Mouse (Mus musculus) lung, adult 2 months (tissue): ENCODE measurements around the gene Cit.

Experiments used
- CTCF ChIP-seq: fragments of 200-500 bp; IDR thresholded peaks from 2 replicates; pipeline ENCODE4 v1.5.1; 2011; ENCODE audit warnings: mild to moderate bottlenecking, low read length, control low read depth; ENCODE audit not compliant: insufficient read depth
- POLR2A ChIP-seq: fragments of 200-500 bp; IDR thresholded peaks from 2 replicates; pipeline ENCODE4 v1.6.1; 2011; ENCODE audit warnings: low read depth, mild to moderate bottlenecking, control low read depth, low read length, borderline replicate concordance; ENCODE audit errors: extremely low read depth

DNA sequence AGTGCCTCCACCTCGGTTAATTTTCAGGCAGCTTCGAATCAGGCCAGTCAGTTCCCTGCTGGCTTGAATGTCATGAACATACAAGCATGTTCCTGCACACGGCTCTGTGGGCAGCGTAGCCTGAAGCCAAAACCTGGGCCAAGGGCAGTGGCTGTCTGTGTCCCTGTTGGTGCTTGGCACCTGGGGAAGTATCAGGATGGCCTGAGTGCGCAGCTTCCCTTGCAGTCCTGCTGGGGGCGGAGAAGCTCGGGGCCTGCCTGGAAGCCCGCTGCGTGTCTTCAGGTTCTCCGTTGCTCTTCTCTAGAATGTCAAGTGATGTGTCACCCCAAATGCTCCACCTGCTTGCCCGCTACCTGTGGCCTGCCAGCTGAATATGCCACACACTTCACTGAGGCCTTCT, 140.0 kb downstream of the Cit start:
- TF ChIP-seq CTCF = no peak
- TF ChIP-seq POLR2A = no peak
